Mouse (Mus musculus) lung, embryonic 15.5 days (tissue): ENCODE data around the gene Larp4. TPM values are rescaled to one million over a fixed set of nuclear protein-coding genes. Genes with fewer than 3 reads are reported as not detected.

Experiments used
- ATAC-seq: fragments of 200-750 bp; cut with Nextera tagmentation; 2 replicates; pipeline ENCODE4 v1.8.0; 2017; ENCODE audit warnings: moderate number of reproducible peaks, borderline replicate concordance; ENCODE audit not compliant: low FRiP score, low TSS enrichment; ENCODE audit errors: extremely low read depth
- H3K27ac ChIP-seq: fragments of 300-500 bp; sonication (generic); 2 replicates; pipeline ENCODE4 v1.5.1; 2015; ENCODE audit warnings: moderate library complexity, mild to moderate bottlenecking, inconsistent platforms
- H3K27me3 ChIP-seq: fragments of 300-500 bp; sonication (generic); 2 replicates; pipeline ENCODE4 v1.6.1; 2015; ENCODE audit warnings: inconsistent platforms
- H3K36me3 ChIP-seq: fragments of 300-500 bp; sonication (generic); 2 replicates; pipeline ENCODE4 v1.6.1; 2015; ENCODE audit warnings: inconsistent platforms
- H3K4me1 ChIP-seq: fragments of 300-500 bp; sonication (generic); 2 replicates; pipeline ENCODE4 v1.6.1; 2015; ENCODE audit warnings: inconsistent platforms
- H3K4me2 ChIP-seq: fragments of 300-500 bp; sonication (generic); 2 replicates; pipeline ENCODE4 v1.6.1; 2015; ENCODE audit warnings: inconsistent platforms, mild to moderate bottlenecking, moderate library complexity
- H3K4me3 ChIP-seq: fragments of 300-500 bp; sonication (generic); 2 replicates; pipeline ENCODE4 v1.5.1; 2015; ENCODE audit warnings: mild to moderate bottlenecking, inconsistent platforms
- H3K9ac ChIP-seq: fragments of 300-500 bp; sonication (generic); 2 replicates; pipeline ENCODE4 v1.6.1; 2015; ENCODE audit warnings: inconsistent platforms
- H3K9me3 ChIP-seq: fragments of 300-500 bp; sonication (generic); 2 replicates; pipeline ENCODE4 v1.6.1; 2016; ENCODE audit warnings: inconsistent platforms
- WGBS: fragments of 180-500 bp; shearing (Covaris S2); methylation state at CpG from one replicate; pipeline ENCODE4 v1.1.7; 2015; 5-methylcytosine and 5-hydroxymethylcytosine counted together
- polyA plus RNA-seq: library from polyadenylated mRNA; unstranded; fragments of >200 nt; fragmentation: Nextera tagmentation; extraction: Ambion mirVana; gene quantifications from 2 replicates; pipeline ENCODE4 v1.2.1, GENCODE M21; 2015

The Larp4 gene
- polyA plus RNA-seq, 1 experiment from 2014 or later, result 30.8 TPM

- H3K4me2 ChIP-seq, result no peak overlapping the region
- H3K9me3 ChIP-seq, result no peaks in the 10 kb centered on the region
- ATAC-seq, result no peak
- H3K4me1 ChIP-seq, result peaks cover 6% of the 10 kb centered on the region; the same call in 1 of the 2 replicates
- H3K36me3 ChIP-seq, result no peaks in the 10 kb centered on the region
- no peak overlapping the region for H3K4me3 ChIP-seq
- no peaks in the 10 kb centered on the region for H3K27me3 ChIP-seq
- 82% methylated on average over 4 of the region's 4 CpGs for WGBS
- H3K9ac ChIP-seq, result no peak overlapping the region
- no peak overlapping the region for H3K27ac ChIP-seq
Observed at GRCm38 (mm10) chr15:100060513-100061140, 90.8 kb downstream of the Larp4 start.

- no peak overlapping the region for H3K4me3 ChIP-seq
- no peaks in the 10 kb centered on the region for H3K36me3 ChIP-seq
- H3K9me3 ChIP-seq, result no peaks in the 10 kb centered on the region
- no peak for ATAC-seq
- H3K4me1 ChIP-seq, result peaks cover 6% of the 10 kb centered on the region; the same call in 1 of the 2 replicates
- H3K27me3 ChIP-seq, result no peaks in the 10 kb centered on the region
- 92% methylated on average over 3 of the region's 3 CpGs for WGBS
- H3K9ac ChIP-seq, result no peak overlapping the region
- H3K4me2 ChIP-seq, result no peak overlapping the region
- H3K27ac ChIP-seq, result no peak overlapping the region
Observed at GRCm38 (mm10) chr15:100061377-100061776, 91.5 kb downstream of the Larp4 start.

GRCm38 (mm10) chr15:100063229-100063773 lies 93.4 kb downstream of the Larp4 start:
- Histone ChIP-seq H3K27me3 (no peaks in the 10 kb centered on the region), H3K36me3 (no peaks in the 10 kb centered on the region), H3K9me3 (no peaks in the 10 kb centered on the region), H3K4me2 (no peak overlapping the region), H3K4me3 (no peak overlapping the region), H3K27ac (no peak overlapping the region), H3K9ac (no peak overlapping the region), H3K4me1 (peaks cover 6% of the 10 kb centered on the region; the same call in 1 of the 2 replicates)
- WGBS, result 91% methylated on average over 13 of the region's 13 CpGs
- no peak for ATAC-seq

Other genes with a start within 250 kb of the Larp4 start
- gene Cox14, start 244.4 kb upstream of the Larp4 start, polyA plus RNA-seq, result 132 and 137 TPM in 2 replicates
- gene Cers5, start 197.2 kb upstream of the Larp4 start, polyA plus RNA-seq, result 75.3 and 78.0 TPM in 2 replicates
- gene Lima1, start 94.6 kb upstream of the Larp4 start, polyA plus RNA-seq, result 37.9 and 43.6 TPM in 2 replicates
- 0.03 TPM in 1 of 2 replicates, not detected in the other for gene Fam186a, start 3.0 kb upstream of the Larp4 start, polyA plus RNA-seq
- gene Dip2b, start 68.6 kb downstream of the Larp4 start, polyA plus RNA-seq, result 9.1 and 10.5 TPM in 2 replicates